Mouse (Mus musculus) CD4-positive naive resting alpha-beta T cell, adult 76 days (primary cell): ENCODE measurements around the gene Kif9. TPM values are rescaled to one million over a fixed set of nuclear protein-coding genes. Genes with fewer than 3 reads are reported as not detected.

ENCODE experiments used
- total RNA-seq: library from RNA; stranded (reverse); gene quantifications from one replicate; pipeline ENCODE4 v1.2.4, GENCODE M21; 2023

Kif9 gene
- total RNA-seq = 0.64 TPM

GRCm38 (mm10) chr9:110476124-110477091 is at the start of gene Kif9, which contains the start of gene Klhl18:
Kif9 (plus strand) TSS chr9:110476958.
Klhl18 (minus strand) TSS chr9:110476694.

DNA sequence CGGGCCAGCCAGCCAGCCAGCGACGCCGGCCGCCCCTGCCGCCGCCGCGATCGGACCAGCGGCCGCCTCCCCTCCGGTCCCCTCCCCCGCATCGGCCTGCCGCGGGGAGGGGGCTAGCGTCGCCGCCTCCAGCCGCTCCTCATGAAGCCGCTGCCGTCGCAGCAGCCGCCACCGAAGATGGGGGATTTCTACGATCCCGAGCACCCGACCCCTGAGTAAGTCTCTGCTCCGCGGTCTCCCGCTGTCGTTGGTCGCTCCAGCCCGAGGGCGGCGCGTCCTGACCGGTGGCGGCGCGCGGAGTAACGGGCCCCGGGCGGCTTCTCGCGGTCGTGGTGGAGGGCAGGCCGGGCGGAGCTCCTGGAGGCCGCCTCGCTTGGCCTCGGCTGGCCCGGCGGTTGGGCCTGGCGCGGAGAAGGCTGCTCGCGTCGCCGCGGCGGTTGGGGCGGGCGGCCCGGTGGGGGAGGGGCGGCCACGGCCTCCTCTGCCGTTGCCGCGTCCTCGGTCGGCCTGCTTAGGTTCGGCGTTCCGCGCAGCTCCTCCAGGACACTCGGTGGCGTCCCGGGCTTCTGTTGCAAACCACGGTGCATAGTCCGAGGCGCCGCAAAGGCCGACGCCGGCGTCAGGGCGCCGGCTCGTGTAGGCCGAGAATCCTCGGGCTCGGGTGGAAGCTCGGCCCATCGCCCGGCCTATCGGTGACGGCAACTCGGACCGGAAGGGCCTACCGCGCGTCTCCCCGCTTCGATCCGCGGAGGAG is 56.0 kb downstream of the Kif9 start, which contains the start of gene Setd2:
TSS of gene Setd2 (plus strand) at position 60 of the 754 bp plus-strand sequence.

Other genes starting within 250 kb of the Kif9 start
- gene Cspg5, start 233.2 kb upstream of the Kif9 start, total RNA-seq = 2.8 TPM
- 11.8 TPM for gene Elp6, start 171.8 kb upstream of the Kif9 start, total RNA-seq
- 71.0 TPM for gene Scap, start 143.7 kb upstream of the Kif9 start, total RNA-seq
- gene Ptpn23, start 68.7 kb upstream of the Kif9 start, total RNA-seq = 85.1 TPM
- gene Ngp, start 57.2 kb upstream of the Kif9 start, total RNA-seq = 7.4 TPM
- 38.0 TPM for gene Klhl18, start 264 bp upstream of the Kif9 start, total RNA-seq
- 154 TPM for gene Setd2, start 55.6 kb downstream of the Kif9 start, total RNA-seq
- 4.3 TPM for gene Nradd, start 147.5 kb downstream of the Kif9 start, total RNA-seq
- gene Nbeal2, start 177.2 kb downstream of the Kif9 start, total RNA-seq = 66.0 TPM
- gene Ccdc12, start 179.5 kb downstream of the Kif9 start, total RNA-seq = 81.8 TPM